Mouse (Mus musculus) T-cell, adult 66 days (primary cell): ENCODE measurements around the gene Plscr1. TPM values are rescaled to one million over a fixed set of nuclear protein-coding genes. Genes with fewer than 3 reads are reported as not detected.

Experiments used
- total RNA-seq, 2 experiments: library from RNA; stranded (reverse); gene quantifications; 3 replicates in 1 of 2; 4 replicates in 1 of 2; pipeline ENCODE4 v1.2.4; 2023

Plscr1 gene
- 1 to 10 TPM; 2.3 to 2.7 TPM for total RNA-seq

DNA sequence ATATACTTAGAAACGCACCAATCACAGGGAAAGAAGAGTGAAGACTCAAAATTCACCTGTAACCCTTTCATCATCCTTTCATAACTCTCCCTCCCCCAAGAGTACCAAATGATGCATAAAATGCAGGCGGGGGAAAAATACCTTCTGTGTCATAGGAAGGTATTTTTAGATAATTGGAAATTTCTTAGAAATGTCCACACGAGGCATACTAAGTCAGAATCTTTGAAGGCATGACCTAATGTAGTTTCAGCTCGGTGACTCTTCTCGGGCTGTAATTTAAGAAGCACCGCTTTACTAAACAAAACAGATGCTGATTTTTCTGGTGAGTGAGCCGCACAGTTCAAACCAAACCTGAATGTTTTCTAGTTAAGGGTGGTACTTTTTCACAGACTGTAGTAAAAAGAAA is at the start of gene Plscr1:
TSS of gene Plscr1 (plus strand) at position 304 of the 406 bp plus-strand sequence.

DNA sequence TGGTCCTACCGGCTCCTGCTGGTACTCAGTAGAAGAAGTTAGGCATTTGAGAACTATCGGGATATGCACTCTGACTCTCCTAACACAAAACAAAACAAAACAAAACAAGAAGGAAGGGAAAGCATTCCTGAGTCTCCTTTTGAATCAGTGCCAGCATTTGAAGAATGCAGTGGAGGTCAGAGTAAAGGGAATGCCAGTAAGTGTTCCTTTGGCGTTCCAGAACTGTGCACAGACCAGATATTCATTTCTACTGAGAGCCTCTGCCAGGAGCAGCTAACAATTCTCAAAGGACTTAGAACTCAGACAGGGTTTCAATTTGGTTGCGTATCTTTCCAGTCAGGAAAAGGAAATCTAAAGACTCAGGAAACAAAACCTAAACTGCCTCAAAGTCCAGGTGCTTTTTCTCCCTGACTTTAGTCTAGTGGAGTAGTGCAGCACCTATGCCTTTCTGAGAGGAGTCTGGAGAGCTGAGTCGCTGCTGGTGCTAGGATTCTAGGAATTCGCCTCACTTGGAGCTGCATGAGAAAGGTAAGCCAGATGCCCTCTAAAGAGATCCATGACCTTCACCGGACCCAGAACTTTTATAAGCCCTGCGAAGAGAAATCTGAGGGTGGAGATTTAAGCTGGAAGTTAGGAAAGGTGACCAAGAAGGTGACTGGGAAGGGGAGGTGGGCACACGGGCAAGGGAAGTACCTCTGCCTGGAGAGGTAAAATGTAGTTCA is 26.1 kb downstream of the Plscr1 start, which contains the start of gene Plscr2:
TSS of gene Plscr2 (plus strand) at position 117 of the 722 bp plus-strand sequence.

DNA sequence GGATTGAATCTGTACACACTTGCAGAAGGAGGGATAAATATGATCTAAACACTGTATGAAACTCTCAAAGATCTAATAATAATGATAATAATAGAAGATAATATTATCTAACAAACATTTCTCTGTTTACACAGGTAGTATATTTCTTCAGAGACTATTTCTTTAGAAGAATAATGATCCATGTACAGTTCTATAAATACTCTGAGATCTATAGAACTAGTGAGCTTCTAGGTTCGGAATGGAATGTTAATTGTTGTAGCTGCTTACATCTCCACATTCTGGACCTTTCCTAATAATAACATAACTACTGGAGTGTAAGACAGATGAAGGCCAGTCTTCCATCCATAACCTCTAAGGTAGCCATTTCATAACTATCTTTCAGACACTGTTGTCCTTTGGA is 59.5 kb downstream of the Plscr1 start, which contains the start of gene 1700057G04Rik:
TSS of gene 1700057G04Rik (plus strand) at position 301 of the 400 bp plus-strand sequence.

Other genes starting within 250 kb of the Plscr1 start
- gene Plscr5, start 56.8 kb upstream of the Plscr1 start, total RNA-seq = not detected
- gene Plscr2, start 25.9 kb downstream of the Plscr1 start, total RNA-seq = under 1 TPM in 1 of 2 experiments, not detected in 1; 0.86 TPM
- not detected for gene 1700057G04Rik, start 59.6 kb downstream of the Plscr1 start, total RNA-seq
- gene Plscr4, start 207.6 kb downstream of the Plscr1 start, total RNA-seq = not detected